Mouse (Mus musculus) lung, postnatal 4 days (tissue): ENCODE data around the gene Serpine1.

ENCODE experiments used
- DNase-seq, 2 experiments: peaks; one replicate each; pipeline ENCODE4 v3.0.0; 2021

The Serpine1 gene

DNA sequence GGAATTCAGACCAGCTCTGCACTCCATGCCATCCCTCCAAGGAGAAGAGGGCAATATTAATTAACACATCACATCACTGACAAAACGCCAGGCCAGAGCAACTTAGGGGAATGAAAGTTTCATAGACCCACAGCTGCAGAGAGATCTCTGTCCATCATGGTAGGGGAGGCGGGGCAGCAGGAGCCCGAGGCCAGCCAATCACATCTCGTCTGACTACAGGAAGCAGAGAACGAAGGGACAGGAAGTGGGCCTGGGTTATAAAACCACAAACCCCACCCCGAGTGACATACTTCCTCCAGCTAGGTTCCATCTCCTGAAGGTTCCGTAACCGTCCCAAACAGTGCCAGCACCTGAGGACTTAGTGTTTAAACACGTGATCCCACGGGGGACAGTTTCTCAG lies 23.1 kb upstream of the Serpine1 start:
- DNase-seq: no peak

- no peak for DNase-seq
These were observed 21.7 kb upstream of the Serpine1 start for GRCm38 (mm10) chr5:137093720-137094119.

DNA sequence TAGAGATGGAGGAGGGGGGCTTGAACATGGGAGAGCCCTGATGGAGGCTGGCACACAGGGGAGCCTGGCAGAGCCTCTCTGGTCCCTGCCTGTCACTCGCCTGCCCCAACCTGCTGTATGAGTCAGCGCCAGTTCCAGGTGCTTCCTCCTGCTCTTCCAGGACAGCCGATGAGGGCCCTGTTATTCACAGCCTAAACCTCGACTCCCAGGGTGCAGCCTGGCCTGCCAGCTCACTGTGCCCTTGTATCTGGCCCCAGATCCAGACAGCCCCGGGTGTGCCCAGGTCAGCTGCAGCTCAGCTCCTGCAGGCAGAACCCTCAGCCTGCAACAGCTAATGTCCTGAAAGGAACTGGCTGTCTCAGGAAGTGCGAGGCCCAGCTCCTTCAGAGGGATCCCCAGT lies 19.5 kb upstream of the Serpine1 start:
- no peak for DNase-seq

DNA sequence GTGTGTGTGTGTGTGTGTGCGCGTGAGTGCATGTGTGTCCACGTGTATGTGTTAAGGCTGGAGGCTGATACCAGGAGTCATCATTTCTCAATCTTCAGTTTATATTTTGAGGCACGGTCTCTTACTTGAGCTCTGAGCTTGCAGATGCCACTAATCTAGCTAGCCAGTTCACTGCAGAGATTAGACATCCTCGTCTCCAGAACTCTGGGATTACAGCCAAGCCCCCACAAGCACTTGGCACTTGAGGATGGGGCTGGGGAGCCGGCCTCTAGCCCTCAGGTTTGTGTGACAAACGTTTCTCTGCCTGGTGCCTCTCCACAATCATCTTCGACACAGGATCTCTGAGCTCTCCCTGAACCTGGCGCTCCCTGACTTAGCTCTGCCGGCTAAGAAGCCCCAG lies 18.8 kb upstream of the Serpine1 start:
- DNase-seq: no peak

DNA sequence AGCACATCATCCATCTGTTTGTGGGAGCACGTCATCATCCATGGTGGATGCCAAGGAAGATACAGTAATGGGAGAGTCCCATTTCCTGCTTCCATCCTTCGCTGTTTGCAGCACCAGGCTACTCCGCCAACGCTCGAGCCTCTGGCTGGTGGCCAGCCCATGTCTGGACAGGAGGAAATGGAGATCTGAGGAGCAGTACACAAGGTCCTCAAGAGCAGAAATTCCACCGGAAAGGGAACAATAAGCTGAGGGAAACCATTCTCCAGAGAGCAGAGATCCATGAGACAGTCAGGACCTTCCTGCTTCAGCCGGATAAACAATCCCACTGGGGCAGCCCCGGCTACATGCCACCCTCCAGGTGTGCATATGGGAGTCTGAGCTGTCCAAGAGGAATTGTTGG lies 15.3 kb upstream of the Serpine1 start:
- DNase-seq: peak; percentile 84 to 93

DNA sequence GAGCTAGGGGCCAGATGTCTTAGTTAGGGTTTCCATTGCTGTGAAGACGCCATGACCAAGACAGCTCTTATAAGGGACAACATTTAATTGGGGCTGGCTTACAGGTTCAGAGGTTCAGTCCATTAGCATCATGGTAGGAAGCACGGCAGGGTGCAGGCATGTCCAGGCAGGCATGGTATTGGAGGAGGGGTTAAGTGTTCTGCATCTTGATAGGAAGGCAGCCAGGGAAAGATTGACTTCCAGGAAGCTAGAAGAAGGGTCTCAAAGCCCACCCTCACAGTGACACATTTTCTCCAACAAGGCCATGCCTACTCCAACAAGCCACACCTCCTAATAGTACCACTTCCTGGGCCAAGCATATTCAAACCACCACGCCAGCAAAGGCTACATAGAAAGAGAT lies 13.7 kb upstream of the Serpine1 start:
- DNase-seq: no peak

- DNase-seq: no peak
These were observed 13.0 kb upstream of the Serpine1 start for GRCm38 (mm10) chr5:137085021-137085420.

- no peak for DNase-seq
These were observed 11.0 kb upstream of the Serpine1 start for GRCm38 (mm10) chr5:137083051-137083450.

GRCm38 (mm10) chr5:137079849-137080248 lies 7.8 kb upstream of the Serpine1 start:
- peak; percentile 72 to 80 for DNase-seq

DNA sequence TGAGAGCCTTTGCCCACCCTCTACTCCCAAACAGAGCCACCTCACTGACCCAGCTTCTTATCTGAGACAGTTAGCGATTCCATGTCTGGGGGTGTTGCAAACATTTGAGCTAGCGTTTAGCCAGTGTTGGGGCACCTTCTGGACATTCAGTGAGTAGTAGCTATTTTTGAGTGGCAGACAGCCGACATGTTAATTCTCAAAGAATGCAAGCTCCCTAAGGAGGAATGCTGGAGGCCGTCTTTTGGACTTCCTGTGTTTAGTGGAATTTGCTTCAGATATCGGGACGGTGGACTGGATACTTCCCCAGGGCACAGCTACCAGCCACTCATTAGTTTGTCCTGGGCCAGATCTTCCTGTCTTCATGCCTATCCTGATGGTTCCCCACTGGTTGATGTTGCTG lies 6.5 kb upstream of the Serpine1 start:
- DNase-seq: peak in 1 of 2 experiments; percentile 29

DNA sequence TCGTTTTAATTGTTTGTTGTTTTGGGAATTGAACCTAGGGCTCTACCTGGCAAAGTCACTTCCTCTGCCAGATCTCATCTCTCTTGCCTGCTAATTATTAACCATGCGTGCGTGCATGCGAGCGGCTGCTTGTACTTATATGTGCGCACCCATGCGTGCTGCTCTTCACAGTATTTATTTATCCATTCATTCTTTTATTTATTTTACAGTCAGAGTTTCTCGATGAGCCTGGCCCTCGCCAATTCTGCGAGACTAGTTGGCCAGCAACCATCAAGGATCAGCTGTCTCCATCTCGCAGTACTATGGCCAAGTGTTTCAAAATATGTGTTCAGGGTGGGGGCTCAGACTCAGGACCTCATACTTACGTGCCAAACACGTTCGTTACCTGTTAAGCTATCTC lies 6.0 kb upstream of the Serpine1 start:
- DNase-seq: peak; percentile 56 to 83

GRCm38 (mm10) chr5:137077187-137077586 lies 5.1 kb upstream of the Serpine1 start:
- no peak for DNase-seq

DNA sequence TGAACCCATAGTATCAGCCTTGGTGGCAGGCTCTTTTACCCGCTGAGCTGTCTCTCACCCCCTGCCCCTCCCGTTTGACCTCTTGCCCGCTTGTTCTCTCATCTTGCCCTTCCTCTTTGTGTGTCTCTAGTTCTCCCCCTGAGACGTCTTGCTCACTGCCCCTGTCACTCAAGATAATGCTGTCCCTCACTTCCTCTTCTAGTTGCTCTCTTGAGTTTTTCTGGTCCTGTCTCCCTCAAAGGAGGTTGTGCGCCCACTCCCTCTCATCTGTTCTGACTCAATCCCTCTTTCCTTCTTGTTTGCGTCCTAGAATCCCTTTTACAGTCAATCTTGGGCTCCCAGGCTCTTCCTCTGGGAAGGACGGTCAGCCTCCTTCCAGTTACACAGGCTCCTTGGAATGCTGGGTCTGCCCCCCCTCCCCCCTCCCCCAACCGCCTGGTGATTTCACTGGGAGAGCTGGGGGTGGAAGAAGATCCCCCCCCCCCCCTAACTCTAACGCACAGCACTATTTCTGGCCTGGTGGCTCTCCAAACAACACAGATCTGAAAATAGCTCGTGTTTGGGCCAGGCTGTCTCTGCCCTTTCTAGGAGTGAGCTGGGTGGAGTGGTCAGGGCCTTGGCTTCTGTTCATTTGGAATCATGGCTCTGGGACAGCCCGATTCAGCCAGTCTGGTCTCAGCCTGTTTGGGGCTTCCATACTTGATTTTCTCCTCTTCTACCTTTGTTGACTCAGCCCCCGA lies 4.3 kb upstream of the Serpine1 start:
- peak; percentile 57 to 79 for DNase-seq

- peak in 1 of 2 experiments; percentile 29 for DNase-seq
These were observed 3.7 kb upstream of the Serpine1 start for GRCm38 (mm10) chr5:137075726-137076125.

DNA sequence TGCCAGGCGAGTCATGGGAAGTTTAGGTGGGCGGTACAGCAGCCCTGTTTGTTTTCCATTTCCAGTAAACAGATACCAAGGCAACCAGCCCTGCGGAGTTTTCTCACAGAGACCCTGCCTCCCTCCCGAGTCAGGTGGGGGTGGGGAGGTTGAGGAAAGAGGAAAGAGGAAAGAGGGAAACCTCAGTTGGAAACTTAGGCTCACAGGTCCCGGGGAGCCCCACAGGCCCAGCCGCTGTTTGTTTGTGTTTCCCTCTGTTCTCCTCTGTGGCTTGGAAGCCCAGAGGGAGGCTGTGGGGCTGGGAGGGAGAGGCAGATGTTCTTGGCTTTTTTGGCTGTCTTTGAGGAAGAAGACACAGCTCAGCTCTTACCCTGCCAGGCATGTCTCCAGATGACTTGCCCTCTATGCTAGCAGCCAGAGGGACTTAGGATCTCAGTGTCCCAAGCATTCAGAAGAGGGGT lies 2.2 kb upstream of the Serpine1 start:
- peak; percentile 42 to 64 for DNase-seq

DNA sequence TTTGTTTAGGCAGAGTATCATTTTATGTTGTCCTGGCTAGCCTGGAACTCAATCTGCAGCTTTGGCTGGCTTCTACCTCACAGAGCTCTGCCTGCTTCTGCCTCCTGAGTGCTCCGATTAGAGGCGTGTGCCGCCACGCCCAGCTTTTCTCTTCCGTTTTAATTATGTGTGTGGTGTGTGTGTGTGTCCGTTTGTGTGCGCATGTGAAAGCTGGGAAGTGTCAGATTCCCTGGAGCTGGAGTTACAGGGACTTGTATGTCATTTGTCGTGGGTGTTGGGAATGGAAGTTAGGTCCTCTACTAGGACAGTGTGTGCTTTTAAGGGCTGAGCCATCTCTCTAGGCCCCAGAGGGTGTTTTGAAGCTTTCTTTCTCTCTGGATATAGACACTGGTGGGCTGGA lies 1.1 kb upstream of the Serpine1 start:
- DNase-seq: no peak

- no peak for DNase-seq
These were observed 1.0 kb downstream of the Serpine1 start for GRCm38 (mm10) chr5:137070881-137071605.

DNA sequence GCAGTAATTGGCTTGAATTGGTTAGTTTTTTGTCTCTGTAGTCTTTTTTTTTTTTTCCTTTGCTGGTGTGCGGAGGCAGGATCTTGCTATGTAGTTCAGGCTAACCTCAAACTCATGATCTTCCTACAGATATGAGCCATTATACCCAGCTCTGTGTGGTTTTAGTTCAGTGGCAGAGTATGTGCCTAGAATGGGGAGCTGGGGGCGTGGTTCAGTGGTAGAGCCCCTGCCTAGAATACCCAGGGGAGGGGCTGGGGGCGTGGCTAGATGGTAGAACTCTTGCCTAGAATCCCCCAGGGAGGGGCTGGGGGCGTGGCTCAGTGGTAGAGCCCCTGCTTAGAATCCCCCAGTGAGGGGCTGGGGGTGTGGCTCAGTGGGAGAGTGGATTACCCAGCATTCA lies 3.4 kb downstream of the Serpine1 start:
- no peak for DNase-seq

GRCm38 (mm10) chr5:137065923-137066322 lies 6.1 kb downstream of the Serpine1 start:
- DNase-seq: no peak

DNA sequence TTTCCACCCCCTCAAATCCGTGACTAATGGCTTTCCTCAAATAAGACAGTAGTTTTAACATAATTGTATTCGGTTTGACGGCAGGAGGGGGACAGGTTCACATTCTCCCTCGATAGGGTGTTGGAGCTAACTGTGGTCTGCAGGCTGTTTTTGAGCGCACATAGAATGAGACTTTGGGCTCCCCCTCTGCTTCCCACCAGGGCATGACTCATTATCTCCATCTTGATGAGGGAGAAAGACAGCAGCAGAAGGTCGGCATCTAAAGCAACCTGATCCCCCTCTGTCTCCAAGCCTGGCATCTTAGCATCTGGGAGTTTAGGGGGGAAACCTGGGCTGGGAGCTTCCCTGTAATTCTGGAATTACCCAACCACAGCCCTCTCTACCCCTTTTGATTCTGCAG lies 6.6 kb downstream of the Serpine1 start:
- DNase-seq: no peak

DNA sequence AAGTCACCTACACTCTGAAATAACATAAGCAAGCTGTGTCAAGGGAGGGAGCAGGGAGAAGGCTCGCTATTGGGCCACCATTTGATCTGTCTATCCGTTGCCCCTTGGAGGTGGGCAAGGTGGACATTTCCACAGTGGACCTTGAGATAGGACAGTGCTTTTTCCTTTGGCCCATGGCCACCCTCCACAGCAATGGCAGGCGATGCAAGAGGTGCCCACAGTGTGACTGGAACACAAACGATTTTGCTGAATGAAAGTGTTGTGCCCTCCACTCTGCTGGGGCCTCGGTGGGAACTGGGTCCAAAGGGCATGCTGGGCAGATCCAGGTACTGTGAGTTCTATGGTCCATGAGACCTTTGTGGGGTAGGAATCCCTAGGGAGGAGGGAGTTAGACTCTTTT lies 9.5 kb downstream of the Serpine1 start:
- DNase-seq: no peak

- peak; percentile 69 to 74 for DNase-seq
These were observed 10.1 kb downstream of the Serpine1 start for GRCm38 (mm10) chr5:137061809-137062481.

GRCm38 (mm10) chr5:137054873-137055272 lies 17.2 kb downstream of the Serpine1 start:
- no peak for DNase-seq

DNA sequence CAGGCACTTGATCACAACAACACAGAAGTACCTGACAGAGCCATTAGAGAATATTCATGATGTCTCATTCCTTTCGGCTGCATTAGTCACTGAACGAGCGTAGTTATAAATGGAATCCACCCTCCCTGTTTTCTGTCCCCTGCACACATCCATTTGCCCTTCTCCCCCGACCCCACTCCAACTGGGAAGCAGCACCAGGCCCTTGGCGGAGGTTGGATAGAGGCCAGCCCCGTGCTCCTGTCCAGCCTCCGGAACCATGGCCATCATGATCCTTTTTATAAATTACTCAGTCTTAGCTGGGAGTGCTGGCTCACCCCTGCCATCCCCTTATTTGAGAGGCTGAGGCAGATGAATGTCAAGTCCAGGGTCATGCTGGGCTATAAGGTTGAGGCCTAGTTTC lies 17.8 kb downstream of the Serpine1 start:
- DNase-seq: no peak
